ENCODE assay signal across 8 mouse cellular contexts in genomic region chr9:55026275-55026663, GRCm38 (mm10). TPM values are rescaled to one million over a fixed set of nuclear protein-coding genes. Genes with fewer than 3 reads are reported as not detected.
DNase-seq lines count a peak whose midpoint lies in the region; ATAC-seq and TF ChIP-seq lines count a peak whose summit lies in the region.

Chrna3 (minus strand) TSS chr9:55026562.

- peak within 1 kb of the TSS; percentile 73 for H3K9ac ChIP-seq in midbrain, embryonic 13.5 days (replicated peaks)

- TF ChIP-seq POLR2A in cortical plate, adult 2 months (IDR thresholded peaks at IDR 0.05; ENCODE audit: extremely low read depth, insufficient read depth, low read length): no peak

- 0 out of 2 replicates have a peak within 1 kb of the TSS, but pooled peaks have one; percentile 0 for H3K4me3 ChIP-seq in cortical plate, adult 2 months (ENCODE audit: insufficient read depth, low read length)
- peak within 1 kb of the TSS; percentile 57 for H3K4me3 ChIP-seq in hindbrain, embryonic 10.5 days
- H3K4me3 ChIP-seq in midbrain, embryonic 13.5 days (replicated peaks): peak within 1 kb of the TSS; percentile 56

- H3K9me3 ChIP-seq in hindbrain, embryonic 10.5 days: no peaks in the 10 kb centered on the region
- no peaks in the 10 kb centered on the region for H3K9me3 ChIP-seq in midbrain, embryonic 13.5 days

- peaks cover 2% of the 10 kb centered on the region; the same call in 1 of the 2 replicates for H3K4me1 ChIP-seq in cortical plate, adult 2 months (ENCODE audit: control insufficient read depth, insufficient read depth, low read length)
- peaks cover 19% of the 10 kb centered on the region for H3K4me1 ChIP-seq in hindbrain, embryonic 10.5 days (replicated peaks)
- H3K4me1 ChIP-seq in midbrain, embryonic 13.5 days (replicated peaks): peaks cover 32% of the 10 kb centered on the region

- intact Hi-C loops in gastrocnemius, postnatal 36 days (cut with DNase I): no loop called here

- ATAC-seq in midbrain, embryonic 13.5 days: peak; percentile 70

- DNase-seq in lung, postnatal 10 days: peak; percentile 13
- no peak for DNase-seq in lung, postnatal 25 days (ENCODE audit: low spot score)
- peak; percentile 71 for DNase-seq in hindbrain, embryonic 10.5 days (ENCODE audit: low spot score)
- no peak for DNase-seq in gastrocnemius, postnatal 36 days
- DNase-seq in urinary bladder, postnatal 10 days (ENCODE audit: low spot score): no peak
- no peak for DNase-seq in frontal cortex, postnatal 25 days (ENCODE audit: low spot score in 2 of 2)

- H3K4me2 ChIP-seq in midbrain, embryonic 13.5 days (replicated peaks): peak within 1 kb of the TSS; percentile 78

- under 1% methylated on average over 39 of the region's 39 CpGs for WGBS in hindbrain, embryonic 10.5 days
- under 1% methylated on average over 33 of the region's 39 CpGs for WGBS in midbrain, embryonic 13.5 days

- H3K27me3 ChIP-seq in hindbrain, embryonic 10.5 days (ENCODE audit: insufficient read depth, poor library complexity, severe bottlenecking): peaks cover 53% of the 10 kb centered on the region
- H3K27me3 ChIP-seq in midbrain, embryonic 13.5 days: peaks cover 45% of the 10 kb centered on the region

- H3K36me3 ChIP-seq in hindbrain, embryonic 10.5 days: no peaks in the 10 kb centered on the region
- peaks cover 5% of the 10 kb centered on the region; the same call in 1 of the 2 replicates for H3K36me3 ChIP-seq in midbrain, embryonic 13.5 days

- no peak for TF ChIP-seq CTCF in cortical plate, adult 2 months (IDR thresholded peaks at IDR 0.05; ENCODE audit: extremely low read depth, insufficient read depth, low read length)

- no peak within 1 kb of the TSS for H3K27ac ChIP-seq in cortical plate, adult 2 months (ENCODE audit: insufficient read depth, low read length)
- peak within 1 kb of the TSS; percentile 78 for H3K27ac ChIP-seq in hindbrain, embryonic 10.5 days
- H3K27ac ChIP-seq in midbrain, embryonic 13.5 days: peak within 1 kb of the TSS; percentile 35

RNA-seq across cellular contexts. Expression of gene Chrna3, which starts in this region (rescaled TPM):
- polyA plus RNA-seq in cortical plate, adult 2 months (2012; rRNA removed): 0.26 and 0.44 TPM in 2 replicates
- polyA plus RNA-seq in hindbrain, embryonic 10.5 days (2016; fragmentation: Nextera tagmentation; extraction: Ambion mirVana): 13.7 and 17.3 TPM in 2 replicates
- 10.6 and 11.5 TPM in 2 replicates for polyA plus RNA-seq in midbrain, embryonic 13.5 days (2015; fragmentation: Nextera tagmentation; extraction: Ambion mirVana)
- not detected for total RNA-seq in gastrocnemius, postnatal 36 days (2021)

Comparison
In these comparisons a context has a peak if more than half of its experiments do, and no peak if none do; other contexts are left out.
1. DNase-seq: peak in lung, postnatal 10 days (single experiment) and hindbrain, embryonic 10.5 days (single experiment); none in lung, postnatal 25 days (single experiment), gastrocnemius, postnatal 36 days (0 of 2), urinary bladder, postnatal 10 days (single experiment) and frontal cortex, postnatal 25 days (0 of 2).
2. H3K4me3 ChIP-seq: peak in every context shown above with its lines; median percentile 57 in hindbrain, embryonic 10.5 days; 56 in midbrain, embryonic 13.5 days; 0 in cortical plate, adult 2 months.